Mouse (Mus musculus) R1 (cell line): ENCODE data around the gene Spata2.

Source experiments
- DNase-seq: peaks from one replicate; pipeline ENCODE4 v3.0.0-alpha.2; 2018; ENCODE audit warnings: low read depth, low spot score

Spata2 gene

GRCm38 (mm10) chr2:167483081-167483826, 9.4 kb downstream of the Spata2 start:
- DNase-seq = peak; percentile 34

- DNase-seq = no peak
Observed at GRCm38 (mm10) chr2:167482681-167483080, 10.0 kb downstream of the Spata2 start.

GRCm38 (mm10) chr2:167479501-167479900, 13.2 kb downstream of the Spata2 start:
- no peak for DNase-seq

GRCm38 (mm10) chr2:167478128-167478527, 14.6 kb downstream of the Spata2 start:
- peak; percentile 68 for DNase-seq

- DNase-seq = no peak
Observed at GRCm38 (mm10) chr2:167476762-167477161, 15.9 kb downstream of the Spata2 start.

- DNase-seq = peak; percentile 18
Observed at GRCm38 (mm10) chr2:167476200-167476688, 16.4 kb downstream of the Spata2 start.

GRCm38 (mm10) chr2:167475596-167475995, 17.1 kb downstream of the Spata2 start:
- DNase-seq = no peak

- no peak for DNase-seq
Observed at GRCm38 (mm10) chr2:167474218-167474617, 18.5 kb downstream of the Spata2 start.

GRCm38 (mm10) chr2:167471585-167471984, 21.1 kb downstream of the Spata2 start:
- DNase-seq = no peak

GRCm38 (mm10) chr2:167470611-167471010, 22.1 kb downstream of the Spata2 start:
- no peak for DNase-seq

- peak; percentile 51 for DNase-seq
Observed at GRCm38 (mm10) chr2:167468444-167468843, 24.2 kb downstream of the Spata2 start.

GRCm38 (mm10) chr2:167467214-167467613, 25.5 kb downstream of the Spata2 start:
- no peak for DNase-seq

GRCm38 (mm10) chr2:167465951-167466350, 26.7 kb downstream of the Spata2 start:
- DNase-seq = no peak

GRCm38 (mm10) chr2:167463802-167464201, 28.9 kb downstream of the Spata2 start:
- DNase-seq = no peak

- peak; percentile 54 for DNase-seq
Observed at GRCm38 (mm10) chr2:167462954-167463353, 29.7 kb downstream of the Spata2 start.

- no peak for DNase-seq
Observed at GRCm38 (mm10) chr2:167459071-167459865, 33.4 kb downstream of the Spata2 start.

GRCm38 (mm10) chr2:167458548-167458947, 34.1 kb downstream of the Spata2 start:
- no peak for DNase-seq

GRCm38 (mm10) chr2:167457213-167457612, 35.5 kb downstream of the Spata2 start:
- DNase-seq = no peak

- DNase-seq = no peak
Observed at GRCm38 (mm10) chr2:167456361-167457020, 36.2 kb downstream of the Spata2 start.

GRCm38 (mm10) chr2:167453814-167454213, 38.9 kb downstream of the Spata2 start:
- no peak for DNase-seq

- DNase-seq = no peak
Observed at GRCm38 (mm10) chr2:167450647-167451046, 42.0 kb downstream of the Spata2 start.
